Mouse (Mus musculus) liver, adult 2 months (tissue): Measurements from ENCODE around the gene Fam19a3. TPM values are rescaled to one million over a fixed set of nuclear protein-coding genes. Genes with fewer than 3 reads are reported as not detected.

Experiments used
- DNase-seq: peaks from one replicate; pipeline ENCODE4 v3.0.0-alpha.2; 2011; ENCODE audit warnings: low read depth, low spot score; ENCODE audit errors: extremely low read depth
- H3K27ac ChIP-seq: fragments of 200-500 bp; replicated peaks from 2 replicates; pipeline ENCODE4 v1.5.1; 2012; ENCODE audit warnings: low read depth, mild to moderate bottlenecking, control low read depth, inconsistent platforms, low read length; ENCODE audit not compliant: insufficient read depth
- H3K27me3 ChIP-seq: fragments of 200-500 bp; 2 replicates; pipeline ENCODE4 v1.6.1; 2012; ENCODE audit warnings: mild to moderate bottlenecking, moderate library complexity, low read length, inconsistent platforms; ENCODE audit not compliant: control insufficient read depth, insufficient read depth
- H3K36me3 ChIP-seq: fragments of 200-500 bp; 2 replicates; pipeline ENCODE4 v1.6.1; 2012; ENCODE audit warnings: low read length, inconsistent platforms; ENCODE audit not compliant: control insufficient read depth, insufficient read depth
- H3K4me1 ChIP-seq: fragments of 200-500 bp; 2 replicates; pipeline ENCODE4 v1.6.1; 2011; ENCODE audit warnings: low read length; ENCODE audit not compliant: control insufficient read depth, insufficient read depth
- H3K4me3 ChIP-seq: fragments of 200-500 bp; 2 replicates; pipeline ENCODE4 v1.5.1; 2011; ENCODE audit warnings: low read depth, mild to moderate bottlenecking, control low read depth, low read length, moderate library complexity; ENCODE audit not compliant: insufficient read depth
- H3K79me2 ChIP-seq: fragments of 200-500 bp; 2 replicates; pipeline ENCODE4 v1.6.1; 2012; ENCODE audit warnings: inconsistent platforms, mild to moderate bottlenecking, low read length, moderate library complexity; ENCODE audit not compliant: control insufficient read depth, insufficient read depth
- H3K9ac ChIP-seq: fragments of 200-500 bp; 2 replicates; pipeline ENCODE4 v1.6.1; 2012; ENCODE audit warnings: low read depth, mild to moderate bottlenecking, control low read depth, inconsistent platforms, low read length
- CTCF ChIP-seq: fragments of 200-500 bp; IDR thresholded peaks from 2 replicates; pipeline ENCODE4 v1.5.1; 2011; ENCODE audit warnings: low read depth, low read length, control low read depth
- POLR2A ChIP-seq: fragments of 200-500 bp; IDR thresholded peaks from 2 replicates; pipeline ENCODE4 v1.6.1; 2011; ENCODE audit warnings: low read length, control low read depth; ENCODE audit not compliant: insufficient read depth; ENCODE audit errors: extremely low read depth
- WGBS: fragments of 180-500 bp; shearing (Covaris S2); methylation state at CpG from one replicate; pipeline ENCODE4 v1.1.7; 2018; 5-methylcytosine and 5-hydroxymethylcytosine counted together
- polyA plus RNA-seq: library from polyadenylated mRNA; depleted of rRNA; stranded (reverse); fragments of >200 nt; gene quantifications from 2 replicates; pipeline ENCODE4 v1.2.3, GENCODE M21; 2012
- total RNA-seq: library from RNA; depleted of rRNA; stranded (reverse); fragments of >200 nt; gene quantifications from 2 replicates; pipeline ENCODE4 v1.2.3, GENCODE M21; 2014

Gene Fam19a3
- total and polyA plus RNA-seq, 2 experiments: under 0.01 to 0.05 TPM

DNA sequence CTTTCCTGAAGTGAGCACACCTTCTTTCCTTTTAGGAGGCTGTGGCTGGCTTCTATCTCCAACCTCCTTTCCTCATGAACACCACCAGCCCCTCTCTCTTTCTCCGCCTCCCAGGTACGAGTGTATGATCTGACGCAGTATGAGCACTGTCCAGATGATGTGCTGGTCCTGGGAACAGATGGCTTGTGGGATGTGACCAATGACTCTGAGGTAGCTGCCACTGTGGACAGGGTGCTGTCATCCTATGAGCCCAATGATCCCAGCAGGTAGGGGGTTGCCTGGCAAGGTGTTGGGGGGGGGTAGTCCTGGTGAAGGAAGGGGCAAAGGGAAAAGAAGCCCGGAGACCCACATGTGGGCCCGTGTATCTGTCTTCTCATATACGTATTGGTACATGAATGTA lies 3.6 kb upstream of the Fam19a3 start:
- 90% methylated on average over 6 of the region's 6 CpGs for WGBS

DNA sequence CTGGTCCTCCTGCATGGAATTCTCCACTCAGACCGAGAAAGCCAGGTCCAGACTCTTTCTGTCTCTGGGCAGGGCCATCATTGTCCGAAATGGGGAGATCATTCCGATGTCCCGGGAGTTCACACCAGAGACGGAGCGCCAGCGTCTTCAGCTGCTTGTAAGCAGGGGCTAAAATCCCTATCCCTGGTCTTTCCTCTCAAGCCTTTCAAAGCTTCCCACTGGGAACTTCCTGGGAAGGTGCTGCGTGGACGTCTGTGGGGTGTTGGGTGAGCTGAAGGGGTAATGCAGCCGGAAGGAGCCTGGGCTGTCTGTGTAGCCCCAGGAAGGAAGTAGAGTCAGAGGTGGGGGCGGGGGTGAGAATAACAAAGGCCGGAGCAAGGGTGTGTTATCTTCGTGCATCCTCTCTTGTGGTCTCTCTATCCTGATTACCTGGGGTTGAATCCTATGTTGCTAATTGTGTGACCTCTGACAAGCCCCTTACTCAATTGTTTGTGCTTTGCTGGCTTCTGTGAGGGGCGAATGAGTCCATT lies 2.4 kb upstream of the Fam19a3 start:
- H3K79me2 ChIP-seq: no peaks in the 10 kb centered on the region
- no peak overlapping the region for H3K4me3 ChIP-seq
- peaks cover 7% of the 10 kb centered on the region for H3K27me3 ChIP-seq
- DNase-seq: no peak
- H3K9ac ChIP-seq: no peak overlapping the region
- H3K27ac ChIP-seq: no peak overlapping the region
- WGBS: 66% methylated on average over 14 of the region's 14 CpGs
- peaks cover 5% of the 10 kb centered on the region; the same call in 1 of the 2 replicates for H3K4me1 ChIP-seq
- TF ChIP-seq CTCF: no peak
- no peak for TF ChIP-seq POLR2A
- no peaks in the 10 kb centered on the region for H3K36me3 ChIP-seq

More for the DNA sequence above, 3.6 kb upstream of the Fam19a3 start:
- Histone ChIP-seq H3K27ac (no peak overlapping the region), H3K79me2 (no peaks in the 10 kb centered on the region), H3K4me1 (peaks cover 12% of the 10 kb centered on the region), H3K4me3 (no peak overlapping the region), H3K9ac (no peak overlapping the region), H3K36me3 (no peaks in the 10 kb centered on the region), H3K27me3 (peaks cover 5% of the 10 kb centered on the region)
- DNase-seq: no peak
- TF ChIP-seq CTCF (no peak), POLR2A (no peak)

DNA sequence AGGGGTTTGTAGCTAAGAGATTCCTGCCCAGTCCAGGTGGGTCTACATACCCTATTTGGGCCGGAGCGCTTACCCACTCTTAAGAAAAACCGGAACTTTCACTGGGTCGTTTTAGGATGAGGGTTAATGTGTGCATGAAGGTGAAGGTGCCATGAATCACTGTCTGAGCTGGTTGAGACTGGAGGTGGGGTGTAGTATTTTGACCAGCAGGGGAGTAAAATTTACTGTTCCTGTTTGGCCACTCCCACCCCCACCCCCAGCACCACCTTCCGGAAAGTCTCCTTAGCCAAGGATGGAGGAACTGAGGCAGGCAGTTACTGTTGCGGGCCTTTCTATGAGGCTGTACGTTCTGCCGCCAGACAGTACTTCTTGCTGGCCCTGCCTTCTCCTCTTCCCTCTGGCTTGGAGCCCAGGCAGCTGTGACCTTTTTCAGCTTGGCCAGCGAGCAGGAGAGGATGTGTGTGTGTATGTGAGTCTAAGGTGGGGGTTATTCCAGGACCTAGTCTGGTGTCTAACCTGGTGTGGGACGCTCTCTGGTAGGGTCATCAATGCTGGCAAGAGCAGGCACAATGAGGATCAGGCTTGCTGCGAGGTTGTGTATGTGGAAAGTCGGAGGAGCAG lies 531 bp upstream of the Fam19a3 start:
- WGBS: 26% methylated on average over 12 of the region's 12 CpGs
- Histone ChIP-seq H3K9ac (no peak overlapping the region), H3K79me2 (no peaks in the 10 kb centered on the region), H3K27ac (no peak overlapping the region), H3K36me3 (no peaks in the 10 kb centered on the region), H3K4me3 (no peak overlapping the region; the same call in 1 of the 2 replicates), H3K27me3 (peaks cover 9% of the 10 kb centered on the region), H3K4me1 (peaks cover 5% of the 10 kb centered on the region; the same call in 1 of the 2 replicates)
- DNase-seq: no peak
- TF ChIP-seq POLR2A (no peak), CTCF (no peak)

DNA sequence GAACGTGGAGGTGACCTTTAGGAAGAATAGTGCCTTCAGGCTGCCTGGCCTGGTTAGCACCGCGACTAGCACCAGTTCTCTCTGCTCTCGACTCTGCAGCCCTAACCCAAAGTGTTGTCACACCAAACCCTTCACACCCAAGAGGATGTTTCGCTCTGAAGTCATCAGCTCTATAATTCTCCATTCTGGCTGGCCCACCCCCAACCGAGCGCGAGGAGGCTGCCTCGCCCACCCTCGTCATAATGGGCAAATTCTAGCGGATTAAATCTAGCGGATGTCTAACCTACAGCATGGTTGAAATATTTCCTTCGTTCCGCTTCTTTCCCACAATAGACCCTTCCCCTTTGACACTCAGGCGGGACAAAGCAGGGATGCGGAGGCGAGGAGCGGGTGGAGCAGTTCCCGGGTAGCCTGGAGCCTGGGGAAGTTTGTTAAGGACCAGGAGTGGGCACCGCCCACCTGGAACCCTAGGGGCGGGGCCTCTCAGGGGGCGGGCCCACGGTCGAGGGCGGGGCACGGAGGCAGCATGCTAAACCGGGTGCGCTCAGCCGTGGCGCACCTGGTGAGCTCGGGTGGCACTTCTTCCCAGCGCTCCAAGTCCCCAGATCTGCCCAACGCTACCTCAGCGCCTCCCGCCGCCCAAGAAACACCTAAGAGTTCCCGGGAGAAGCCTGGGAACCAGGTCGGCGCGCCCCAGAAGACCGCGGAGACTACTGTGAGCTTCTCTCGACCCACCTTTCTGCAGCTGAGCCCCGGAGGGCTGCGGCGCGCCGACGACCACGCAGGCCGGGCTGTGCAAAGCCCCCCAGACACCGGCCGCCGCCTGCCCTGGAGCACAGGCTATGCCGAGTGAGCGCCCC lies 849 bp downstream of the Fam19a3 start, which contains the start of gene Ppm1j:
Gene Ppm1j (plus strand): TSS at position 496 of the 860 bp plus-strand sequence.
- no peak for DNase-seq
- Histone ChIP-seq H3K27me3 (peaks cover 9% of the 10 kb centered on the region), H3K36me3 (no peaks in the 10 kb centered on the region), H3K79me2 (no peaks in the 10 kb centered on the region), H3K9ac (peak within 1 kb of the TSS; percentile 55), H3K4me1 (peaks cover 5% of the 10 kb centered on the region; the same call in 1 of the 2 replicates), H3K4me3 (peak within 1 kb of the TSS; percentile 62; the same call in 1 of the 2 replicates), H3K27ac (no peak within 1 kb of the TSS)
- whole genome bisulfite sequencing: 5% methylated on average over 56 of the region's 56 CpGs
- TF ChIP-seq POLR2A: no peak
- no peak for TF ChIP-seq CTCF

DNA sequence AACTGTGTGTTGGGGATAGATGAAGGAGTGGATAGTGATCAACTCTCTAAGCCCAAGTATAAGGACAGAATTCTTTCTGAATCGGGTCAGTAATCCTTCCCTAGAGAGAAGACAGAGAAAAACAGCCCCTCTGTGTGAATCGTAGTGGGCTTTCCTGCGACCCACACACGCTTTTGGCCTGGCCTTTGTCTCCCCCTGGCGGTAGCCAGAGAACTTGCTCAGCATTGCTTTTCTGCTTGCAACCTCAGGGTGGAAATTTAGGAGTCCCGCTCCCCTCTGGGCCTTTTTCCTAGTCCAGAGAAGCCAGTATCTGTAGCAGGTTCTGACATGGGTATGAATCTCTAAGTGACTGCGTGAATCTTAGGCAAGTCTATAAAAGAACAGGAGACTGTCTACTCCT lies 1.7 kb downstream of the Fam19a3 start:
- H3K27ac ChIP-seq: no peak overlapping the region
- no peak overlapping the region for H3K9ac ChIP-seq
- H3K36me3 ChIP-seq: no peaks in the 10 kb centered on the region
- no peak overlapping the region for H3K4me3 ChIP-seq
- DNase-seq: no peak
- H3K4me1 ChIP-seq: peaks cover 5% of the 10 kb centered on the region; the same call in 1 of the 2 replicates
- H3K27me3 ChIP-seq: peaks cover 9% of the 10 kb centered on the region
- no peak for TF ChIP-seq POLR2A
- TF ChIP-seq CTCF: peak; percentile 91
- no peaks in the 10 kb centered on the region for H3K79me2 ChIP-seq
- WGBS: 7% methylated on average over 7 of the region's 7 CpGs
